Mouse (Mus musculus) MEL (cell line): ENCODE data around the gene Nup214. TPM values are rescaled to one million over a fixed set of nuclear protein-coding genes. Genes with fewer than 3 reads are reported as not detected.

Source experiments
- DNase-seq: peaks from one replicate; pipeline ENCODE4 v3.0.0; 2011; ENCODE audit warnings: low read depth, low spot score
- H3K27ac ChIP-seq: 2 replicates; pipeline ENCODE4 v1.5.1; 2012; ENCODE audit warnings: low read depth, mild to moderate bottlenecking, control low read depth, low read length, moderate library complexity; ENCODE audit not compliant: control insufficient read depth
- H3K27me3 ChIP-seq, 2 experiments: fragments of 150-350 bp in 1 of 2; sonication (generic) in 1 of 2; 2 replicates each; pipeline ENCODE4 v1.6.1; 2012; ENCODE audit warnings: low read length in 2 of 2, mild to moderate bottlenecking in 2 of 2, improper control_type of control experiment in 1 of 2, moderate library complexity in 1 of 2; ENCODE audit not compliant: insufficient read depth in 2 of 2, control insufficient read depth in 1 of 2
- H3K36me3 ChIP-seq, 2 experiments: 2 replicates each; pipeline ENCODE4 v1.6.1; 2012 to 2014; ENCODE audit warnings: low read length in 2 of 2, improper control_type of control experiment in 1 of 2, inconsistent platforms in 1 of 2, mild to moderate bottlenecking in 1 of 2; ENCODE audit not compliant: insufficient read depth in 2 of 2, control insufficient read depth in 1 of 2
- H3K4me1 ChIP-seq, 2 experiments: fragments of 150-350 bp in 1 of 2; sonication (generic) in 1 of 2; 2 replicates each; pipeline ENCODE4 v1.6.1; 2012; ENCODE audit warnings: low read length in 2 of 2, improper control_type of control experiment in 1 of 2, mild to moderate bottlenecking in 1 of 2; ENCODE audit not compliant: insufficient read depth in 2 of 2, control insufficient read depth in 1 of 2
- H3K4me3 ChIP-seq, 2 experiments: fragments of 150-350 bp in 1 of 2; sonication (generic) in 1 of 2; 2 replicates each; pipeline ENCODE4 v1.5.1; 2012; ENCODE audit warnings: low read depth in 2 of 2, low read length in 2 of 2, mild to moderate bottlenecking in 2 of 2, moderate library complexity in 2 of 2, control low read depth in 1 of 2, improper control_type of control experiment in 1 of 2; ENCODE audit not compliant: control insufficient read depth in 1 of 2, insufficient read depth in 1 of 2
- H3K79me2 ChIP-seq: 2 replicates; pipeline ENCODE4 v1.6.1; 2012; ENCODE audit warnings: mild to moderate bottlenecking, low read length, moderate library complexity; ENCODE audit not compliant: control insufficient read depth, poor library complexity, insufficient read depth
- H3K9ac ChIP-seq: 2 replicates; pipeline ENCODE4 v1.6.1; 2012; ENCODE audit warnings: low read depth, mild to moderate bottlenecking, control low read depth, low read length, moderate library complexity; ENCODE audit not compliant: control insufficient read depth, poor library complexity, severe bottlenecking
- H3K9me3 ChIP-seq: fragments of 150-350 bp; sonication (generic); replicated peaks from 2 replicates; pipeline ENCODE4 v1.6.1; 2012; ENCODE audit warnings: mild to moderate bottlenecking, low read length, improper control_type of control experiment, moderate library complexity; ENCODE audit not compliant: insufficient read depth
- BHLHE40 ChIP-seq: IDR thresholded peaks from 2 replicates; pipeline ENCODE4 v1.6.1; 2012; ENCODE audit warnings: low read depth, mild to moderate bottlenecking, inconsistent platforms, low read length, improper control_type of control experiment, borderline replicate concordance
- E2F4 ChIP-seq: IDR thresholded peaks from 2 replicates; pipeline ENCODE4 v1.6.1; 2011; ENCODE audit warnings: low read depth, low read length, improper control_type of control experiment, borderline replicate concordance
- ELF1 ChIP-seq: IDR thresholded peaks from 2 replicates; pipeline ENCODE4 v1.6.1; 2014; ENCODE audit warnings: low read depth, mild to moderate bottlenecking, inconsistent platforms, low read length, improper control_type of control experiment, moderate library complexity
- EP300 ChIP-seq, 2 experiments: IDR thresholded peaks; 2 replicates each; pipeline ENCODE4 v1.6.1; 2011; ENCODE audit warnings: improper control_type of control experiment in 2 of 2, low read length in 2 of 2, low read depth in 1 of 2, mild to moderate bottlenecking in 1 of 2
- ETS1 ChIP-seq: IDR thresholded peaks from 2 replicates; pipeline ENCODE4 v1.6.1; 2012; ENCODE audit warnings: low read depth, mild to moderate bottlenecking, inconsistent platforms, low read length, improper control_type of control experiment, moderate library complexity
- GABPA ChIP-seq: IDR thresholded peaks from 2 replicates; pipeline ENCODE4 v1.6.1; 2012; ENCODE audit warnings: low read depth, mild to moderate bottlenecking, inconsistent platforms, low read length, improper control_type of control experiment, moderate library complexity
- GATA1 ChIP-seq: IDR thresholded peaks from 2 replicates; pipeline ENCODE4 v1.6.1; 2011; ENCODE audit warnings: low read depth, low read length, improper control_type of control experiment
- JUND ChIP-seq: IDR thresholded peaks from 2 replicates; pipeline ENCODE4 v1.6.1; 2011; ENCODE audit warnings: low read depth, mild to moderate bottlenecking, improper control_type of control experiment, low read length
- KAT2A ChIP-seq: conservative IDR thresholded peaks from 2 replicates; pipeline ENCODE4 v1.6.1; 2012; ENCODE audit warnings: low read depth, low read length, improper control_type of control experiment, inconsistent platforms
- MAFK ChIP-seq: IDR thresholded peaks from 2 replicates; pipeline ENCODE4 v1.6.1; 2011; ENCODE audit warnings: low read depth, mild to moderate bottlenecking, low read length, improper control_type of control experiment, borderline replicate concordance
- MAX ChIP-seq: IDR thresholded peaks from 2 replicates; pipeline ENCODE4 v1.6.1; 2011; ENCODE audit warnings: low read length, improper control_type of control experiment
- MEF2A ChIP-seq: IDR thresholded peaks from 2 replicates; pipeline ENCODE4 v1.6.1; 2014; ENCODE audit warnings: low read depth, mild to moderate bottlenecking, inconsistent platforms, low read length, improper control_type of control experiment; ENCODE audit not compliant: poor library complexity, insufficient replicate concordance, severe bottlenecking; ENCODE audit errors: extremely low read depth
- MYC ChIP-seq: IDR thresholded peaks from 2 replicates; pipeline ENCODE4 v1.6.1; 2011; ENCODE audit warnings: low read depth, mild to moderate bottlenecking, low read length, improper control_type of control experiment, moderate library complexity
- NELFE ChIP-seq: IDR thresholded peaks from 2 replicates; pipeline ENCODE4 v1.6.1; 2011; ENCODE audit warnings: low read depth, low read length, improper control_type of control experiment
- NRF1 ChIP-seq: IDR thresholded peaks from 2 replicates; pipeline ENCODE4 v1.6.1; 2014; ENCODE audit warnings: low read depth, mild to moderate bottlenecking, inconsistent platforms, low read length, improper control_type of control experiment, moderate library complexity; ENCODE audit not compliant: poor library complexity, insufficient read depth, severe bottlenecking
- POLR2A ChIP-seq, 2 experiments: IDR thresholded peaks; 2 replicates each; pipeline ENCODE4 v1.6.1; 2011 to 2012; ENCODE audit warnings: low read length in 2 of 2, mild to moderate bottlenecking in 2 of 2, control low read depth in 1 of 2, improper control_type of control experiment in 1 of 2, low read depth in 1 of 2, moderate library complexity in 1 of 2; ENCODE audit not compliant: control insufficient read depth in 1 of 2, insufficient read depth in 1 of 2, poor library complexity in 1 of 2
- POLR2AphosphoS2 ChIP-seq: IDR thresholded peaks from 2 replicates; pipeline ENCODE4 v1.6.1; 2011; ENCODE audit warnings: low read length, improper control_type of control experiment
- POLR2AphosphoS5 ChIP-seq: IDR thresholded peaks from 2 replicates; pipeline ENCODE4 v1.6.1; 2012; ENCODE audit warnings: low read depth, borderline replicate concordance, mild to moderate bottlenecking, inconsistent platforms, low read length, moderate library complexity, mixed read lengths
- RAD21 ChIP-seq: IDR thresholded peaks from 2 replicates; pipeline ENCODE4 v1.6.1; 2011; ENCODE audit warnings: mild to moderate bottlenecking, low read depth, low read length, improper control_type of control experiment
- SMC3 ChIP-seq: IDR thresholded peaks from 2 replicates; pipeline ENCODE4 v1.6.1; 2011; ENCODE audit warnings: low read depth, low read length, improper control_type of control experiment
- TCF12 ChIP-seq: IDR thresholded peaks from 2 replicates; pipeline ENCODE4 v1.6.1; 2014; ENCODE audit warnings: low read depth, mild to moderate bottlenecking, inconsistent platforms, low read length, improper control_type of control experiment, moderate library complexity
- UBTF ChIP-seq: IDR thresholded peaks from 2 replicates; pipeline ENCODE4 v1.6.1; 2012; ENCODE audit warnings: low read depth, mild to moderate bottlenecking, inconsistent platforms, low read length, improper control_type of control experiment, moderate library complexity, borderline replicate concordance; ENCODE audit not compliant: insufficient read depth
- USF1 ChIP-seq: IDR thresholded peaks from 2 replicates; pipeline ENCODE4 v1.6.1; 2014; ENCODE audit warnings: low read depth, mild to moderate bottlenecking, inconsistent platforms, low read length, improper control_type of control experiment, moderate library complexity
- USF2 ChIP-seq, 2 experiments: IDR thresholded peaks; 2 replicates each; pipeline ENCODE4 v1.6.1; 2011 to 2012; ENCODE audit warnings: improper control_type of control experiment in 2 of 2, low read length in 2 of 2, borderline replicate concordance in 1 of 2, inconsistent platforms in 1 of 2, low read depth in 1 of 2, mild to moderate bottlenecking in 1 of 2; ENCODE audit not compliant: insufficient read depth in 1 of 2
- ZC3H11A ChIP-seq: IDR thresholded peaks from 2 replicates; pipeline ENCODE4 v1.6.1; 2012; ENCODE audit warnings: low read depth, mild to moderate bottlenecking, inconsistent platforms, low read length, improper control_type of control experiment
- ZMIZ1 ChIP-seq: IDR thresholded peaks from 2 replicates; pipeline ENCODE4 v1.6.1; 2012; ENCODE audit warnings: low read depth, mild to moderate bottlenecking, inconsistent platforms, low read length, improper control_type of control experiment, moderate library complexity
- ZNF384 ChIP-seq: IDR thresholded peaks from 2 replicates; pipeline ENCODE4 v1.6.1; 2012; ENCODE audit warnings: low read depth, mild to moderate bottlenecking, inconsistent platforms, low read length, improper control_type of control experiment
- polyA plus RNA-seq, 2 experiments: library from polyadenylated mRNA; stranded (reverse) in 1 of 2; unstranded in 1 of 2; fragments of >175 nt in 1 of 2; fragments of >200 nt in 1 of 2; gene quantifications; 2 replicates each; pipeline versions ENCODE4 v1.2.1 to v1.2.4; 2012; ENCODE audit warnings: low replicate concordance in 2 of 2, low read depth in 1 of 2; ENCODE audit not compliant: insufficient read length in 2 of 2, insufficient read depth in 1 of 2, missing spikeins in 1 of 2
- total RNA-seq: library from RNA; depleted of rRNA; stranded (reverse); fragments of 300-350 nt; gene quantifications from 2 replicates; pipeline ENCODE4 v1.2.3, GENCODE M21; 2012

Nup214 gene
- total and polyA plus RNA-seq, 3 experiments = 71.4 to 163 (median 78.6) TPM

DNA sequence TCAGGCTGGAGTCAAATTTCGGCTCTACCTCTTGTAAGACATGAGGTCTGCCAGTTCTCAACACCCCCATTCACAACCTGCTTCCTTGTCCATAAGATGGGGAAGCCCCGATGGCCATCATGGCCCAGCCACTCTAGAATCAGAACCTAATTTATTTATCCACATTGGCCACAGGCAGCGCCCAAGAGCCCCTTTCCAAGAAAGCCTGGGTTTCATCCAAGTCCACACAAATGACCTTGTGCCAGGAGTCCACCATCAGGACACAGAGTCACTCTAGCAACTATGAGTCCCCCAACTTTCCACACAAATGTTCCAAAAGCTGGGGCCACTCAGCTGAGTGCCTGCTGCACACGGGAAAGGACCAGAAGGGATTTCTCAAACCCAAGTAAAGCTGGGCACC is 91.8 kb downstream of the Nup214 start:
- peaks cover 0 to 19% of the 10 kb centered on the region in 2 experiments; a peak in 2 of 4 replicates for H3K36me3 ChIP-seq
- peaks cover 18% of the 10 kb centered on the region in 2 experiments for H3K4me1 ChIP-seq
- H3K9ac ChIP-seq = no peak overlapping the region
- TF ChIP-seq RAD21 (no peak), JUND (no peak), NELFE (no peak), USF2 (IDR thresholded peaks at IDR 0.05; ENCODE audit: borderline replicate concordance in 1 of 2, insufficient read depth in 1 of 2, low read depth in 1 of 2, low read length in 2 of 2) (no peak), MAX (no peak), EP300 (IDR thresholded peaks at IDR 0.05; ENCODE audit: low read depth in 1 of 2, low read length in 2 of 2) (no peak), BHLHE40 (no peak), MAFK (no peak), UBTF (no peak), POLR2AphosphoS5 (no peak), SMC3 (no peak), USF1 (no peak), MEF2A (no peak), TCF12 (no peak), ETS1 (no peak), ZC3H11A (no peak), GATA1 (no peak), POLR2AphosphoS2 (no peak)
- no peaks in the 10 kb centered on the region for H3K9me3 ChIP-seq
- no peak for DNase-seq
- no peak overlapping the region for H3K27ac ChIP-seq
- no peak overlapping the region for H3K4me3 ChIP-seq
- H3K79me2 ChIP-seq = no peaks in the 10 kb centered on the region
- no peaks in the 10 kb centered on the region for H3K27me3 ChIP-seq

DNA sequence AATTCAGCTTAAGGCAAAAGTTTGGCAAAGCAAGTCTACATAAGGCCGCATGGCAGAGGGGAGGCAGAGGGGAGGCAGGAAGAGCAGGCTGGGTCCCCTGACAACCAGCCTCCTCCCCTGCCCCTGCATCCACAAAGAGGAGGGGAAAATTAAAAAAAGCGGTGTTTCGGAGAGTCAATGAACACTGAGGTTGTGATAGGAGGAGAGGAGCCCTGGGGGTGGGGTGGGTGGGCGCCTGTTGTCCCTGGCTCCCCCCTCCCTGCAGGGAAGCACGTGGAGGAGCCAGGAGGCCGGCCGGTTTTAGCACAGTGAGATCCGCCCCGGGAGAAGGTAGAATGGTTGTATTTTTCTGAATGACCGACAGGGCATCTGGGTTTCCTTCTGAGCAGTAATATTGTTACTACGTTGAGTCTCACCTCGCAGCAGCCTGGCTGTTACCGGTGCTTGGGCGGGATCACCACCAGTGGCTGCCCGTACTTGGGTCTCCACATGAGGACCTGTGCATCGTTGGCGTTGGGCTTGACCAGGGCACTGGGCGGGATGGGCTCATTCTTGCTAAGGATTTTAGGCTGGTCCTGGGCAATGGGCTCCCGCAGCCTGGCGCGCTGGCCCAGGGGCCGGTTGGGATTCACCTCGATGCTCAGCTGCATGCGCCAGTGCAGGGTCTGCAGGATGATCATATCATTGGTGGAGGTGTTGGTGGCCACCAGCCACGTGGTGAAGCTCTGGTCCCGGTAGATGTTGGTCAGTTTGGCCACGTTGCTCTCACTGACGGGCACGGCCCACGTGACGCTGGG is 94.8 kb downstream of the Nup214 start:
- Histone ChIP-seq H3K79me2 (no peaks in the 10 kb centered on the region), H3K27ac (no peak overlapping the region), H3K27me3 (no peaks in the 10 kb centered on the region), H3K36me3 (no peaks in the 10 kb centered on the region), H3K4me1 (no peaks in the 10 kb centered on the region), H3K9me3 (no peaks in the 10 kb centered on the region), H3K9ac (no peak overlapping the region), H3K4me3 (no peak overlapping the region)
- TF ChIP-seq ZMIZ1 (no peak), JUND (no peak), MYC (no peak), ZNF384 (no peak), POLR2A (IDR thresholded peaks at IDR 0.05; ENCODE audit: control insufficient read depth in 1 of 2, insufficient read depth in 1 of 2, low read depth in 1 of 2, low read length in 2 of 2, poor library complexity in 1 of 2) (no peak), ETS1 (no peak), POLR2AphosphoS2 (no peak), GABPA (no peak), ELF1 (no peak), USF2 (IDR thresholded peaks at IDR 0.05; ENCODE audit: borderline replicate concordance in 1 of 2, insufficient read depth in 1 of 2, low read depth in 1 of 2, low read length in 2 of 2) (no peak), NRF1 (no peak), E2F4 (no peak), TCF12 (no peak), KAT2A (no peak), NELFE (no peak)
- no peak for DNase-seq
